15 mouse cellular contexts compared by ENCODE assay signal in the genomic region with DNA sequence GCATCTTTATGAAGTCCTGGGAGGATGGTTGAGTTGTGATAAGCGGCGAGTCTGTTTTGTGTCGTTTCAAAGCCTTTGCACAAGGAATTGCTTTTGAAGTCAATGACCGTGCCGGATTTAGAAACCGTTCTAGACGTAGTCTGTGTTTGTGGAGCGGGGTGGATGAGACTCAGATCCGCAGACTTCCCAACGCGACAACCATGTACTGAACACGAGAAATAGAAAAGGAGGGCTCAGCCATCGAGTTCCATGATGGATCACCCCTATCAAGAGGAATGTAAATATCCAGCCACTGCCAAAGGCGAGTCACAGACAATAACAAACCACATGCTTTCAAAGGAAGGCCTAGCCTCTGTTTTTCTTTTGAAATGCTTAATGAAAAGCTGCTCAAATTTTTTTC.
DNase-seq lines count a peak whose midpoint lies in the region; ATAC-seq lines count a peak whose summit lies in the region.
"Had no signal": no experiment of that assay in that cellular context is flagged by ENCODE, and none has a peak within 500 bp of the region (broad histone marks: within the 10 kb centered on the region; RNA-seq: fewer than 3 reads in every experiment).

No protein-coding gene starts in this region.

- no peak overlapping the region for H3K4me2 ChIP-seq in heart, embryonic 13.5 days
- no peak overlapping the region for H3K4me2 ChIP-seq in neural tube, embryonic 11.5 days (ENCODE audit: low read depth)
- no peak overlapping the region for H3K4me2 ChIP-seq in forebrain, embryonic 12.5 days
- H3K4me2 ChIP-seq: liver, embryonic 12.5 days; midbrain, embryonic 12.5 days; neural tube, embryonic 12.5 days had no signal

- no peaks in the 10 kb centered on the region for H3K27me3 ChIP-seq in heart, embryonic 13.5 days (replicated peaks)
- no peaks in the 10 kb centered on the region for H3K27me3 ChIP-seq in neural tube, embryonic 11.5 days (ENCODE audit: control insufficient read depth, insufficient read depth, low read length)
- H3K27me3 ChIP-seq in forebrain, embryonic 12.5 days, result no peaks in the 10 kb centered on the region
- H3K27me3 ChIP-seq: liver, embryonic 12.5 days; midbrain, embryonic 12.5 days had no signal

- H3K9me3 ChIP-seq in heart, embryonic 13.5 days, result no peaks in the 10 kb centered on the region
- no peaks in the 10 kb centered on the region for H3K9me3 ChIP-seq in neural tube, embryonic 11.5 days (ENCODE audit: control insufficient read depth, low read length)
- H3K9me3 ChIP-seq in forebrain, embryonic 12.5 days, result no peaks in the 10 kb centered on the region
- H3K9me3 ChIP-seq: midbrain, embryonic 12.5 days; neural tube, embryonic 12.5 days had no signal

- 44% methylated on average over 14 of the region's 14 CpGs for WGBS in heart, embryonic 13.5 days
- 62% methylated on average over 14 of the region's 14 CpGs for WGBS in neural tube, embryonic 11.5 days
- 89% methylated on average over 14 of the region's 14 CpGs for WGBS in forebrain, embryonic 12.5 days

- H3K27ac ChIP-seq in heart, embryonic 13.5 days (replicated peaks), result peak overlapping the region; percentile 85
- no peak overlapping the region for H3K27ac ChIP-seq in neural tube, embryonic 11.5 days (ENCODE audit: low read depth, low read length)
- H3K27ac ChIP-seq in forebrain, embryonic 12.5 days, result no peak overlapping the region
- H3K27ac ChIP-seq: liver, embryonic 12.5 days; midbrain, embryonic 12.5 days; neural tube, embryonic 12.5 days had no signal

- H3K4me1 ChIP-seq in heart, embryonic 13.5 days, result peaks cover 30% of the 10 kb centered on the region
- H3K4me1 ChIP-seq in neural tube, embryonic 11.5 days (ENCODE audit: control insufficient read depth, insufficient read depth, low read length), result no peaks in the 10 kb centered on the region
- no peaks in the 10 kb centered on the region for H3K4me1 ChIP-seq in forebrain, embryonic 12.5 days
- H3K4me1 ChIP-seq: liver, embryonic 12.5 days; midbrain, embryonic 12.5 days; neural tube, embryonic 12.5 days had no signal

- no peak overlapping the region for H3K4me3 ChIP-seq in heart, embryonic 13.5 days
- no peak overlapping the region for H3K4me3 ChIP-seq in neural tube, embryonic 11.5 days (ENCODE audit: low read depth, low read length)
- no peak overlapping the region for H3K4me3 ChIP-seq in forebrain, embryonic 12.5 days (replicated peaks)
- H3K4me3 ChIP-seq: liver, embryonic 12.5 days; midbrain, embryonic 12.5 days; neural tube, embryonic 12.5 days had no signal

- no peak for ATAC-seq in heart, embryonic 13.5 days (ENCODE audit: extremely low read depth, insufficient number of reproducible peaks, low FRiP score, low TSS enrichment)
- no peak for ATAC-seq in neural tube, embryonic 11.5 days (ENCODE audit: insufficient read depth, low FRiP score, low TSS enrichment)
- ATAC-seq in forebrain, embryonic 12.5 days (ENCODE audit: low FRiP score), result no peak
- ATAC-seq: liver, embryonic 12.5 days had no signal

- intact Hi-C loops in heart, postnatal 25 days (cut with DNase I), result no loop called here

- no peak overlapping the region for H3K9ac ChIP-seq in heart, embryonic 13.5 days
- no peak overlapping the region for H3K9ac ChIP-seq in neural tube, embryonic 11.5 days (ENCODE audit: low read length)
- no peak overlapping the region for H3K9ac ChIP-seq in forebrain, embryonic 12.5 days
- H3K9ac ChIP-seq: liver, embryonic 12.5 days; midbrain, embryonic 12.5 days; neural tube, embryonic 12.5 days had no signal

- DNase-seq in heart, postnatal 25 days (ENCODE audit: low spot score), result no peak
- peak; percentile 16 for DNase-seq in neural tube, embryonic 11.5 days (ENCODE audit: low spot score)
- DNase-seq in neural tube, embryonic 10.5 days (ENCODE audit: extremely low spot score, low spot score), result no peak
- peak; percentile 6 for DNase-seq in heart, postnatal 4 days
- DNase-seq in lung, postnatal 4 days, result peak; percentile 40 to 43
- DNase-seq in adrenal gland, adult 8-10 months, result no peak
- DNase-seq: adrenal gland, postnatal 25 days; cerebellum, adult 11 months; kidney, adult 8-10 months; right cerebral cortex, postnatal 25 days had no signal

- H3K36me3 ChIP-seq in heart, embryonic 13.5 days, result no peaks in the 10 kb centered on the region
- no peaks in the 10 kb centered on the region for H3K36me3 ChIP-seq in neural tube, embryonic 11.5 days (ENCODE audit: control insufficient read depth, insufficient read depth, low read length)
- no peaks in the 10 kb centered on the region for H3K36me3 ChIP-seq in forebrain, embryonic 12.5 days (replicated peaks)
- H3K36me3 ChIP-seq: liver, embryonic 12.5 days; midbrain, embryonic 12.5 days; neural tube, embryonic 12.5 days had no signal

Comparison
In these comparisons a context has a peak if more than half of its experiments do, and no peak if none do; other contexts are left out.
1. DNase-seq: peak in neural tube, embryonic 11.5 days (single experiment), heart, postnatal 4 days (single experiment) and lung, postnatal 4 days (2 of 2); none in heart, postnatal 25 days (single experiment), neural tube, embryonic 10.5 days (single experiment) and adrenal gland, adult 8-10 months (single experiment).